Mouse (Mus musculus): Measurements from ENCODE around the gene Dnttip1. TPM values are rescaled to one million over a fixed set of nuclear protein-coding genes. Genes with fewer than 3 reads are reported as not detected.

Dnttip1 gene
- total and polyA plus RNA-seq, 3 experiments, result 14.0 to 29.7 (median 17.6) TPM

GRCm38 (mm10) chr2:164725895-164726619 is 19.7 kb upstream of the Dnttip1 start (continued):
- TF ChIP-seq RCOR1 (conservative IDR thresholded peaks at IDR 0.05; ENCODE audit: low read depth, low read length) (no peak), JUND (conservative IDR thresholded peaks at IDR 0.05; ENCODE audit: low read depth, low read length) (no peak), ZC3H11A (IDR thresholded peaks at IDR 0.05; ENCODE audit: low read depth, low read length) (peak; percentile 26), MEF2A (IDR thresholded peaks at IDR 0.05; ENCODE audit: borderline replicate concordance, low read depth, low read length) (no peak), SIN3A (IDR thresholded peaks at IDR 0.05; ENCODE audit: low read length) (no peak), MAFK (IDR thresholded peaks at IDR 0.05; ENCODE audit: insufficient replicate concordance, low read length) (no peak), RAD21 (IDR thresholded peaks at IDR 0.05; ENCODE audit: low read depth, low read length) (peak; percentile 87), MXI1 (IDR thresholded peaks at IDR 0.05; ENCODE audit: low read depth, low read length) (no peak), ZKSCAN1 (IDR thresholded peaks at IDR 0.05; ENCODE audit: borderline replicate concordance, low read depth, low read length) (no peak), POLR2A (IDR thresholded peaks at IDR 0.05; ENCODE audit: low read depth, low read length) (no peak), USF1 (IDR thresholded peaks at IDR 0.05; ENCODE audit: low read depth, low read length) (no peak), EP300 (IDR thresholded peaks at IDR 0.05; ENCODE audit: low read length) (no peak), CTCF (conservative IDR thresholded peaks at IDR 0.05 in 1 of 2, IDR thresholded peaks at IDR 0.05 in 1 of 2; ENCODE audit: low read depth in 2 of 2, low read length in 2 of 2) (peak; percentile 77 to 94), ELF1 (IDR thresholded peaks at IDR 0.05; ENCODE audit: low read depth, low read length) (no peak)

- Histone ChIP-seq H3K9ac (ENCODE audit: insufficient read depth, low read depth) (no peak overlapping the region), H3K36me3 (replicated peaks in 1 of 2; ENCODE audit: control insufficient read depth in 1 of 2, insufficient read depth in 1 of 2, low read length in 1 of 2) (no peaks in the 10 kb centered on the region), H3K4me3 (replicated peaks in 1 of 3; ENCODE audit: low read depth in 2 of 3, low read length in 2 of 3, poor library complexity in 1 of 3) (no peak overlapping the region), H3K27ac (ENCODE audit: insufficient read depth, low read depth) (no peak overlapping the region), H3K4me2 (ENCODE audit: insufficient read depth, low read depth, poor library complexity, severe bottlenecking) (no peak overlapping the region), H3K9me3 (replicated peaks; ENCODE audit: low read length) (no peaks in the 10 kb centered on the region), H3K4me1 (ENCODE audit: control insufficient read depth in 1 of 2, insufficient read depth in 2 of 2) (0 out of 4 replicates have a peak, but pooled peaks cover 0 to 2% of the 10 kb centered on the region in 2 experiments), H3K27me3 (replicated peaks) (peaks cover 77% of the 10 kb centered on the region), H3K79me2 (replicated peaks; ENCODE audit: control insufficient read depth, extremely low read depth, insufficient read depth, poor library complexity, severe bottlenecking) (no peaks in the 10 kb centered on the region)
- TF ChIP-seq CHD1 (IDR thresholded peaks at IDR 0.05; ENCODE audit: low read depth, low read length), result no peak
- TF ChIP-seq CTCF (conservative IDR thresholded peaks at IDR 0.05 in 1 of 2, IDR thresholded peaks at IDR 0.05 in 1 of 2; ENCODE audit: low read depth in 2 of 2, low read length in 2 of 2), result no peak
- TF ChIP-seq MAFK (IDR thresholded peaks at IDR 0.05; ENCODE audit: insufficient replicate concordance, low read length), result no peak
- TF ChIP-seq UBTF (IDR thresholded peaks at IDR 0.05; ENCODE audit: low read depth, low read length), result no peak
- no peak for TF ChIP-seq TBP (conservative IDR thresholded peaks at IDR 0.05; ENCODE audit: low read depth, low read length)
- DNase-seq (ENCODE audit: extremely low read depth), result no peak
- in situ Hi-C loops (cut with MboI; ENCODE audit: low pct_ligation_motif_present, low pct_unique_long_range_greater_than_20kb, low sequenced_read_pairs) (loop anchor here (25.0 kb wide), 1 partner anchor 319 kb away; the partner anchor contains the start of genes Matn4 and Rbpjl), dilution Hi-C loops (cut with MboI; ENCODE audit: extremely low pct_ligation_motif_present, extremely low pct_unique_long_range_greater_than_20kb, low sequenced_read_pairs) (no loop called here)
Measured at GRCm38 (mm10) chr2:164731719-164732118, 14.1 kb upstream of the Dnttip1 start.

- Histone ChIP-seq H3K27me3 (replicated peaks) (peaks cover 80% of the 10 kb centered on the region), H3K9me3 (replicated peaks; ENCODE audit: low read length) (no peaks in the 10 kb centered on the region), H3K9ac (ENCODE audit: insufficient read depth, low read depth) (no peak overlapping the region), H3K4me3 (replicated peaks in 1 of 3; ENCODE audit: low read depth in 2 of 3, low read length in 2 of 3, poor library complexity in 1 of 3) (no peak overlapping the region), H3K4me2 (ENCODE audit: insufficient read depth, low read depth, poor library complexity, severe bottlenecking) (no peak overlapping the region), H3K4me1 (ENCODE audit: control insufficient read depth in 1 of 2, insufficient read depth in 2 of 2) (0 out of 4 replicates have a peak, but pooled peaks cover 0 to 2% of the 10 kb centered on the region in 2 experiments), H3K79me2 (replicated peaks; ENCODE audit: control insufficient read depth, extremely low read depth, insufficient read depth, poor library complexity, severe bottlenecking) (no peaks in the 10 kb centered on the region), H3K36me3 (replicated peaks in 1 of 2; ENCODE audit: control insufficient read depth in 1 of 2, insufficient read depth in 1 of 2, low read length in 1 of 2) (no peaks in the 10 kb centered on the region), H3K27ac (ENCODE audit: insufficient read depth, low read depth) (no peak overlapping the region)
- dilution Hi-C loops (cut with MboI; ENCODE audit: extremely low pct_ligation_motif_present, extremely low pct_unique_long_range_greater_than_20kb, low sequenced_read_pairs) (no loop called here), in situ Hi-C loops (cut with MboI; ENCODE audit: low pct_ligation_motif_present, low pct_unique_long_range_greater_than_20kb, low sequenced_read_pairs) (loop anchor here (25.0 kb wide), 1 partner anchor 321 kb away; the partner anchor contains the start of genes Matn4 and Rbpjl)
- no peak for DNase-seq (ENCODE audit: extremely low read depth)
- TF ChIP-seq MYC (IDR thresholded peaks at IDR 0.05; ENCODE audit: low read depth, low read length), result no peak
- no peak for TF ChIP-seq UBTF (IDR thresholded peaks at IDR 0.05; ENCODE audit: low read depth, low read length)
- TF ChIP-seq SIN3A (IDR thresholded peaks at IDR 0.05; ENCODE audit: low read length), result no peak
- TF ChIP-seq KAT2A (IDR thresholded peaks at IDR 0.05; ENCODE audit: insufficient replicate concordance, low read length), result no peak
- no peak for TF ChIP-seq ELF1 (IDR thresholded peaks at IDR 0.05; ENCODE audit: low read depth, low read length)
- TF ChIP-seq NRF1 (IDR thresholded peaks at IDR 0.05; ENCODE audit: low read depth, low read length), result no peak
- no peak for TF ChIP-seq TCF12 (IDR thresholded peaks at IDR 0.05; ENCODE audit: low read depth, low read length)
- no peak for TF ChIP-seq SMC3 (IDR thresholded peaks at IDR 0.05; ENCODE audit: low read depth, low read length)
- no peak for TF ChIP-seq HCFC1 (IDR thresholded peaks at IDR 0.05; ENCODE audit: low read depth, low read length)
- no peak for TF ChIP-seq ETS1 (conservative IDR thresholded peaks at IDR 0.05; ENCODE audit: low read depth, low read length)
- no peak for TF ChIP-seq ZMIZ1 (IDR thresholded peaks at IDR 0.05; ENCODE audit: low read depth, low read length)
- TF ChIP-seq E2F4 (IDR thresholded peaks at IDR 0.05; ENCODE audit: insufficient replicate concordance, low read depth, low read length), result no peak
- TF ChIP-seq ZC3H11A (IDR thresholded peaks at IDR 0.05; ENCODE audit: low read depth, low read length), result no peak
- TF ChIP-seq POLR2AphosphoS2 (IDR thresholded peaks at IDR 0.05; ENCODE audit: low read depth, low read length), result no peak
- no peak for TF ChIP-seq ZKSCAN1 (IDR thresholded peaks at IDR 0.05; ENCODE audit: borderline replicate concordance, low read depth, low read length)
- no peak for TF ChIP-seq CHD2 (IDR thresholded peaks at IDR 0.05; ENCODE audit: low read length)
Measured at GRCm38 (mm10) chr2:164733259-164733658, 12.5 kb upstream of the Dnttip1 start.
